Mouse (Mus musculus) heart, postnatal 0 days (tissue): ENCODE data around the gene Mael. TPM values are rescaled to one million over a fixed set of nuclear protein-coding genes. Genes with fewer than 3 reads are reported as not detected.

Experiments
- ATAC-seq: fragments of 200-750 bp; cut with Nextera tagmentation; 2 replicates; pipeline ENCODE4 v1.8.0; 2017; ENCODE audit warnings: low read depth, moderate number of reproducible peaks, moderate library complexity; ENCODE audit not compliant: insufficient read depth
- DNase-seq: peaks from one replicate; pipeline ENCODE4 v3.0.0-alpha.2; 2016; ENCODE audit warnings: low spot score
- H3K27ac ChIP-seq: fragments of 300-500 bp; sonication (generic); 2 replicates; pipeline ENCODE4 v1.5.1; 2014; ENCODE audit warnings: low read depth, mild to moderate bottlenecking
- H3K27me3 ChIP-seq: fragments of 300-500 bp; sonication (generic); 2 replicates; pipeline ENCODE4 v1.6.1; 2014; ENCODE audit warnings: low read length, mixed read lengths; ENCODE audit not compliant: control insufficient read depth, insufficient read depth
- H3K36me3 ChIP-seq: fragments of 300-500 bp; sonication (generic); replicated peaks from 2 replicates; pipeline ENCODE4 v1.6.1; 2014; ENCODE audit warnings: low read length, mixed read lengths; ENCODE audit not compliant: control insufficient read depth, insufficient read depth
- H3K4me1 ChIP-seq: fragments of 300-500 bp; sonication (generic); 2 replicates; pipeline ENCODE4 v1.6.1; 2014; ENCODE audit warnings: antibody characterized with exemption; ENCODE audit not compliant: control insufficient read depth, insufficient read depth
- H3K4me2 ChIP-seq: fragments of 300-500 bp; sonication (generic); 2 replicates; pipeline ENCODE4 v1.6.1; 2014; ENCODE audit warnings: low read depth, mild to moderate bottlenecking, low read length, moderate library complexity
- H3K4me3 ChIP-seq: fragments of 300-500 bp; sonication (generic); 2 replicates; pipeline ENCODE4 v1.5.1; 2014; ENCODE audit warnings: low read depth, low read length
- H3K9ac ChIP-seq: fragments of 300-500 bp; sonication (generic); replicated peaks from 2 replicates; pipeline ENCODE4 v1.6.1; 2014; ENCODE audit warnings: low read depth, low read length, mixed read lengths
- H3K9me3 ChIP-seq: fragments of 300-500 bp; sonication (generic); replicated peaks from 2 replicates; pipeline ENCODE4 v1.6.1; 2016; ENCODE audit warnings: low read length; ENCODE audit not compliant: control insufficient read depth
- CTCF ChIP-seq: IDR thresholded peaks from 2 replicates; pipeline ENCODE4 v1.5.1; 2016; ENCODE audit warnings: antibody characterized with exemption, control low read depth, low read depth
- EP300 ChIP-seq: IDR thresholded peaks from 2 replicates; pipeline ENCODE4 v1.6.1; 2016; ENCODE audit warnings: antibody characterized with exemption, low read depth
- WGBS: fragments of 180-500 bp; shearing (Covaris S2); extraction: QIAGEN DNeasy Blood & Tissue Kit; methylation state at CpG from one replicate; pipeline ENCODE4 v1.1.7; 2014; 5-methylcytosine and 5-hydroxymethylcytosine counted together
- polyA plus RNA-seq: library from polyadenylated mRNA; unstranded; fragments of >200 nt; fragmentation: Nextera tagmentation; extraction: Ambion mirVana; gene quantifications from 2 replicates; pipeline ENCODE4 v1.2.1, GENCODE M21; 2015
- total RNA-seq: library from RNA; depleted of rRNA; stranded (reverse); fragments of >200 nt; gene quantifications from 2 replicates; pipeline ENCODE4 v1.2.3, GENCODE M21; 2014; ENCODE audit warnings: low replicate concordance; rRNA removed

Mael gene
- total RNA-seq = not detected in 2 replicates
- not detected in 2 replicates for polyA plus RNA-seq

GRCm38 (mm10) chr1:166238315-166238969, at the start of gene Mael:
Gene Mael, minus strand, starts transcription at chr1:166238747.
- H3K4me3 ChIP-seq = no peak within 1 kb of the TSS
- ATAC-seq (no peak), DNase-seq (no peak)
- no peaks in the 10 kb centered on the region for H3K9me3 ChIP-seq
- WGBS = 76% methylated on average over 53 of the region's 53 CpGs
- no peak within 1 kb of the TSS for H3K27ac ChIP-seq
- TF ChIP-seq EP300 (no peak), CTCF (no peak)
- no peak within 1 kb of the TSS for H3K9ac ChIP-seq
- no peaks in the 10 kb centered on the region for H3K4me1 ChIP-seq
- H3K36me3 ChIP-seq = no peaks in the 10 kb centered on the region
- H3K4me2 ChIP-seq = no peak within 1 kb of the TSS
- H3K27me3 ChIP-seq = no peaks in the 10 kb centered on the region

GRCm38 (mm10) chr1:166286231-166286630, 47.7 kb upstream of the Mael start:
- Histone ChIP-seq H3K27ac (no peak overlapping the region), H3K4me2 (no peak overlapping the region), H3K9me3 (no peaks in the 10 kb centered on the region), H3K36me3 (no peaks in the 10 kb centered on the region), H3K27me3 (peaks cover 4% of the 10 kb centered on the region; the same call in 1 of the 2 replicates), H3K9ac (no peak overlapping the region), H3K4me3 (no peak overlapping the region), H3K4me1 (no peaks in the 10 kb centered on the region; the same call in 1 of the 2 replicates)
- 84% methylated on average over 9 of the region's 9 CpGs for WGBS
- TF ChIP-seq CTCF (no peak), EP300 (no peak)
- ATAC-seq (no peak), DNase-seq (no peak)

- DNase-seq = no peak
- TF ChIP-seq CTCF = no peak
- no peak for TF ChIP-seq EP300
- peaks cover 4% of the 10 kb centered on the region; the same call in 1 of the 2 replicates for H3K27me3 ChIP-seq
- no peak overlapping the region for H3K27ac ChIP-seq
- no peaks in the 10 kb centered on the region for H3K9me3 ChIP-seq
- no peak overlapping the region for H3K4me2 ChIP-seq
- H3K36me3 ChIP-seq = no peaks in the 10 kb centered on the region
- H3K4me1 ChIP-seq = no peaks in the 10 kb centered on the region; the same call in 1 of the 2 replicates
- no peak overlapping the region for H3K9ac ChIP-seq
- no peak for ATAC-seq
- 66% methylated on average over 8 of the region's 8 CpGs for WGBS
- no peak overlapping the region for H3K4me3 ChIP-seq
These were observed 45.8 kb upstream of the Mael start for GRCm38 (mm10) chr1:166284390-166284789.

- Histone ChIP-seq H3K4me2 (no peak overlapping the region), H3K27me3 (peaks cover 4% of the 10 kb centered on the region; the same call in 1 of the 2 replicates), H3K4me3 (no peak overlapping the region), H3K36me3 (no peaks in the 10 kb centered on the region), H3K4me1 (no peaks in the 10 kb centered on the region; the same call in 1 of the 2 replicates), H3K27ac (no peak overlapping the region), H3K9me3 (no peaks in the 10 kb centered on the region), H3K9ac (no peak overlapping the region)
- no peak for ATAC-seq
- TF ChIP-seq EP300 = no peak
- no peak for TF ChIP-seq CTCF
- WGBS = 92% methylated on average over 6 of the region's 6 CpGs
- DNase-seq = no peak
These were observed 44.9 kb upstream of the Mael start for GRCm38 (mm10) chr1:166283451-166283850.

- Histone ChIP-seq H3K9me3 (no peaks in the 10 kb centered on the region), H3K9ac (no peak overlapping the region), H3K36me3 (no peaks in the 10 kb centered on the region), H3K4me1 (no peaks in the 10 kb centered on the region; the same call in 1 of the 2 replicates), H3K4me3 (peak overlapping the region; percentile 8), H3K27me3 (peaks cover 4% of the 10 kb centered on the region; the same call in 1 of the 2 replicates), H3K4me2 (peak overlapping the region; percentile 43), H3K27ac (no peak overlapping the region)
- 10% methylated on average over 22 of the region's 22 CpGs for WGBS
- DNase-seq (peak; percentile 14), ATAC-seq (0 out of 2 replicates have a peak, but pooled peaks have one; percentile 36)
- TF ChIP-seq CTCF = no peak
- no peak for TF ChIP-seq EP300
These were observed 44.2 kb upstream of the Mael start for GRCm38 (mm10) chr1:166282597-166283210.
